Mouse (Mus musculus): ENCODE measurements around the gene Car3. TPM values are rescaled to one million over a fixed set of nuclear protein-coding genes. Genes with fewer than 3 reads are reported as not detected.

Car3 gene
- total and polyA plus RNA-seq, 2 experiments from 2014 or later: 2.7 to 13.2 TPM

GRCm38 (mm10) chr3:14893700-14894099 is 30.4 kb downstream of the Car3 start:
- ATAC-seq (ENCODE audit: insufficient read depth, low read depth) (no peak), DNase-seq (ENCODE audit: low spot score) (no peak)
- Histone ChIP-seq H3K4me2 (ENCODE audit: low read depth, low read length) (no peak overlapping the region), H3K9ac (replicated peaks; ENCODE audit: low read depth, low read length) (no peak overlapping the region), H3K4me1 (ENCODE audit: control insufficient read depth, insufficient read depth) (no peaks in the 10 kb centered on the region), H3K9me3 (replicated peaks; ENCODE audit: control insufficient read depth, low read length) (no peaks in the 10 kb centered on the region), H3K27ac (ENCODE audit: low read depth) (no peak overlapping the region), H3K36me3 (replicated peaks; ENCODE audit: control insufficient read depth, insufficient read depth, low read length) (peaks cover 4% of the 10 kb centered on the region; the same call in 1 of the 2 replicates), H3K27me3 (ENCODE audit: control insufficient read depth, insufficient read depth, low read length) (no peaks in the 10 kb centered on the region), H3K4me3 (ENCODE audit: low read depth, low read length) (no peak overlapping the region)
- no peak for TF ChIP-seq CTCF (IDR thresholded peaks at IDR 0.05; ENCODE audit: low read depth)
- WGBS: 64% methylated on average over 5 of the region's 5 CpGs

GRCm38 (mm10) chr3:14895333-14895732 is 32.0 kb downstream of the Car3 start:
- WGBS: 95% methylated on average over 3 of the region's 3 CpGs
- DNase-seq (ENCODE audit: low spot score) (no peak), ATAC-seq (ENCODE audit: insufficient read depth, low read depth) (no peak)
- H3K4me1 ChIP-seq (ENCODE audit: control insufficient read depth, insufficient read depth): no peaks in the 10 kb centered on the region
- TF ChIP-seq EP300 (IDR thresholded peaks at IDR 0.05; ENCODE audit: low read depth) (no peak), CTCF (IDR thresholded peaks at IDR 0.05; ENCODE audit: low read depth) (no peak)
- peaks cover 4% of the 10 kb centered on the region; the same call in 1 of the 2 replicates for H3K36me3 ChIP-seq (replicated peaks; ENCODE audit: control insufficient read depth, insufficient read depth, low read length)
- H3K4me3 ChIP-seq (ENCODE audit: low read depth, low read length): no peak overlapping the region
- H3K9ac ChIP-seq (replicated peaks; ENCODE audit: low read depth, low read length): no peak overlapping the region
- no peaks in the 10 kb centered on the region for H3K27me3 ChIP-seq (ENCODE audit: control insufficient read depth, insufficient read depth, low read length)
- no peak overlapping the region for H3K4me2 ChIP-seq (ENCODE audit: low read depth, low read length)
- no peaks in the 10 kb centered on the region for H3K9me3 ChIP-seq (replicated peaks; ENCODE audit: control insufficient read depth, low read length)
- no peak overlapping the region for H3K27ac ChIP-seq (ENCODE audit: low read depth)

GRCm38 (mm10) chr3:14897770-14898169 is 34.5 kb downstream of the Car3 start:
- TF ChIP-seq CTCF (IDR thresholded peaks at IDR 0.05; ENCODE audit: low read depth) (no peak), EP300 (IDR thresholded peaks at IDR 0.05; ENCODE audit: low read depth) (no peak)
- Histone ChIP-seq H3K9ac (replicated peaks; ENCODE audit: low read depth, low read length) (no peak overlapping the region), H3K9me3 (replicated peaks; ENCODE audit: control insufficient read depth, low read length) (no peaks in the 10 kb centered on the region), H3K4me1 (ENCODE audit: control insufficient read depth, insufficient read depth) (no peaks in the 10 kb centered on the region), H3K36me3 (replicated peaks; ENCODE audit: control insufficient read depth, insufficient read depth, low read length) (peaks cover 8% of the 10 kb centered on the region; the same call in 1 of the 2 replicates), H3K4me3 (ENCODE audit: low read depth, low read length) (no peak overlapping the region), H3K4me2 (ENCODE audit: low read depth, low read length) (no peak overlapping the region), H3K27me3 (ENCODE audit: control insufficient read depth, insufficient read depth, low read length) (no peaks in the 10 kb centered on the region), H3K27ac (ENCODE audit: low read depth) (no peak overlapping the region)
- WGBS: 70% methylated on average over 6 of the region's 6 CpGs
- ATAC-seq (ENCODE audit: insufficient read depth, low read depth) (no peak), DNase-seq (ENCODE audit: low spot score) (no peak)

- Histone ChIP-seq H3K27me3 (ENCODE audit: control insufficient read depth, insufficient read depth, low read length) (no peaks in the 10 kb centered on the region), H3K9me3 (replicated peaks; ENCODE audit: control insufficient read depth, low read length) (no peaks in the 10 kb centered on the region), H3K36me3 (replicated peaks; ENCODE audit: control insufficient read depth, insufficient read depth, low read length) (0 out of 2 replicates have a peak, but pooled peaks cover 4% of the 10 kb centered on the region), H3K9ac (replicated peaks; ENCODE audit: low read depth, low read length) (no peak overlapping the region), H3K4me3 (ENCODE audit: low read depth, low read length) (no peak overlapping the region), H3K4me1 (ENCODE audit: control insufficient read depth, insufficient read depth) (no peaks in the 10 kb centered on the region), H3K4me2 (ENCODE audit: low read depth, low read length) (no peak overlapping the region), H3K27ac (ENCODE audit: low read depth) (no peak overlapping the region)
- DNase-seq (ENCODE audit: low spot score): no peak
- WGBS: 94% methylated on average over 3 of the region's 3 CpGs
- no peak for ATAC-seq (ENCODE audit: insufficient read depth, low read depth)
- TF ChIP-seq CTCF (IDR thresholded peaks at IDR 0.05; ENCODE audit: low read depth) (no peak), EP300 (IDR thresholded peaks at IDR 0.05; ENCODE audit: low read depth) (no peak)
Observed at GRCm38 (mm10) chr3:14903380-14903779, 40.1 kb downstream of the Car3 start.

- H3K27ac ChIP-seq (ENCODE audit: low read depth): no peak overlapping the region
- ATAC-seq (ENCODE audit: insufficient read depth, low read depth) (no peak), DNase-seq (ENCODE audit: low spot score) (no peak)
- H3K4me2 ChIP-seq (ENCODE audit: low read depth, low read length): no peak overlapping the region
- no peaks in the 10 kb centered on the region for H3K27me3 ChIP-seq (ENCODE audit: control insufficient read depth, insufficient read depth, low read length)
- no peak overlapping the region for H3K9ac ChIP-seq (replicated peaks; ENCODE audit: low read depth, low read length)
- no peaks in the 10 kb centered on the region for H3K9me3 ChIP-seq (replicated peaks; ENCODE audit: control insufficient read depth, low read length)
- WGBS: 55% methylated on average over 3 of the region's 3 CpGs
- no peak overlapping the region for H3K4me3 ChIP-seq (ENCODE audit: low read depth, low read length)
- no peaks in the 10 kb centered on the region for H3K4me1 ChIP-seq (ENCODE audit: control insufficient read depth, insufficient read depth)
- H3K36me3 ChIP-seq (replicated peaks; ENCODE audit: control insufficient read depth, insufficient read depth, low read length): 0 out of 2 replicates have a peak, but pooled peaks cover 4% of the 10 kb centered on the region
- TF ChIP-seq EP300 (IDR thresholded peaks at IDR 0.05; ENCODE audit: low read depth) (no peak), CTCF (IDR thresholded peaks at IDR 0.05; ENCODE audit: low read depth) (no peak)
Observed at GRCm38 (mm10) chr3:14904165-14904564, 40.9 kb downstream of the Car3 start.

DNA sequence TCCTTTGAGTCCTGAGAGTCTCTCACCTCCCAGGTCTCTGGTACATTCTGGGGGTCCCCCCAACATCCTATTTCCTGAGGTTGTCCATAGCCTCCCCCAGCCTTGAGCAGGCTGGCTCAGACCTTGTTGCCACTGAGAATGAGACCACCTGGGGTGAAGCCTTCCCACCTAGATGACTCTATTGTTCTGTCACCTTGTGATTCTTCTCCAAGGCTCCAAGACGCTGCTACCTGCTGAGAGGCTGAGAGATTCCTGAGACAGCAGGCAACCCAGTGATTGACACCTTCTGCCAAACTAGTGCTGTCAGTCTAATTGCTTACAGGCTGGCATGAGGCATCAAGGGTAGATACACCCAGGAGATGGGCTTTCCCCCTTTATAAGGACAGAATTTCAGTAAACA is 44.0 kb downstream of the Car3 start:
- Histone ChIP-seq H3K4me2 (ENCODE audit: low read depth, low read length) (no peak overlapping the region), H3K4me1 (ENCODE audit: control insufficient read depth, insufficient read depth) (no peaks in the 10 kb centered on the region), H3K27ac (ENCODE audit: low read depth) (no peak overlapping the region), H3K4me3 (ENCODE audit: low read depth, low read length) (no peak overlapping the region), H3K36me3 (replicated peaks; ENCODE audit: control insufficient read depth, insufficient read depth, low read length) (no peaks in the 10 kb centered on the region), H3K27me3 (ENCODE audit: control insufficient read depth, insufficient read depth, low read length) (no peaks in the 10 kb centered on the region), H3K9me3 (replicated peaks; ENCODE audit: control insufficient read depth, low read length) (no peaks in the 10 kb centered on the region), H3K9ac (replicated peaks; ENCODE audit: low read depth, low read length) (no peak overlapping the region)
- ATAC-seq (ENCODE audit: insufficient read depth, low read depth) (no peak), DNase-seq (ENCODE audit: low spot score) (no peak)
- WGBS: 47% methylated on average over 1 of the region's 1 CpGs
- no peak for TF ChIP-seq EP300 (IDR thresholded peaks at IDR 0.05; ENCODE audit: low read depth)
- no peak for TF ChIP-seq CTCF (IDR thresholded peaks at IDR 0.05; ENCODE audit: low read depth)

Measured in heart, postnatal 0 days (tissue).